Mouse (Mus musculus) lung, embryonic 16.5 days (tissue): ENCODE results near the gene Tra2a. TPM values are rescaled to one million over a fixed set of nuclear protein-coding genes. Genes with fewer than 3 reads are reported as not detected.
A peak's percentile ranks its signal among the peaks of the same experiment; 100 is the strongest.

ENCODE experiments used
- ATAC-seq: fragments of 200-750 bp; cut with Nextera tagmentation; 2 replicates; pipeline ENCODE4 v1.8.0; 2017; ENCODE audit warnings: low read depth, mild to moderate bottlenecking, moderate library complexity
- H3K27ac ChIP-seq: fragments of 300-500 bp; sonication (generic); 2 replicates; pipeline ENCODE4 v1.5.1; 2014; ENCODE audit warnings: mild to moderate bottlenecking, control low read depth, low read length
- H3K27me3 ChIP-seq: fragments of 300-500 bp; sonication (generic); 2 replicates; pipeline ENCODE4 v1.6.1; 2014; ENCODE audit warnings: low read depth, low read length, mixed read lengths; ENCODE audit not compliant: control insufficient read depth, insufficient read depth
- H3K36me3 ChIP-seq: fragments of 300-500 bp; sonication (generic); 2 replicates; pipeline ENCODE4 v1.6.1; 2014; ENCODE audit warnings: low read length; ENCODE audit not compliant: control insufficient read depth, insufficient read depth
- H3K4me1 ChIP-seq: fragments of 300-500 bp; sonication (generic); replicated peaks from 2 replicates; pipeline ENCODE4 v1.6.1; 2014; ENCODE audit warnings: low read length, mixed read lengths; ENCODE audit not compliant: control insufficient read depth, insufficient read depth
- H3K4me2 ChIP-seq: fragments of 300-500 bp; sonication (generic); 2 replicates; pipeline ENCODE4 v1.6.1; 2014; ENCODE audit warnings: low read depth, low read length, control low read depth
- H3K4me3 ChIP-seq: fragments of 300-500 bp; sonication (generic); 2 replicates; pipeline ENCODE4 v1.5.1; 2014; ENCODE audit warnings: mild to moderate bottlenecking, low read length, control low read depth
- H3K9ac ChIP-seq: fragments of 300-500 bp; sonication (generic); 2 replicates; pipeline ENCODE4 v1.6.1; 2014; ENCODE audit warnings: low read length, control low read depth
- H3K9me3 ChIP-seq: fragments of 300-500 bp; sonication (generic); 2 replicates; pipeline ENCODE4 v1.6.1; 2016; ENCODE audit warnings: low read length; ENCODE audit not compliant: control insufficient read depth
- WGBS: fragments of 180-500 bp; shearing (Covaris S2); extraction: QIAGEN DNeasy Blood & Tissue Kit; methylation state at CpG from one replicate; pipeline ENCODE4 v1.1.7; 2014; 5-methylcytosine and 5-hydroxymethylcytosine counted together
- polyA plus RNA-seq: library from polyadenylated mRNA; unstranded; fragments of >200 nt; fragmentation: Nextera tagmentation; extraction: Ambion mirVana; gene quantifications from 2 replicates; pipeline ENCODE4 v1.2.1, GENCODE M21; 2015

The Tra2a gene
- 111 TPM in 2 replicates for polyA plus RNA-seq

DNA sequence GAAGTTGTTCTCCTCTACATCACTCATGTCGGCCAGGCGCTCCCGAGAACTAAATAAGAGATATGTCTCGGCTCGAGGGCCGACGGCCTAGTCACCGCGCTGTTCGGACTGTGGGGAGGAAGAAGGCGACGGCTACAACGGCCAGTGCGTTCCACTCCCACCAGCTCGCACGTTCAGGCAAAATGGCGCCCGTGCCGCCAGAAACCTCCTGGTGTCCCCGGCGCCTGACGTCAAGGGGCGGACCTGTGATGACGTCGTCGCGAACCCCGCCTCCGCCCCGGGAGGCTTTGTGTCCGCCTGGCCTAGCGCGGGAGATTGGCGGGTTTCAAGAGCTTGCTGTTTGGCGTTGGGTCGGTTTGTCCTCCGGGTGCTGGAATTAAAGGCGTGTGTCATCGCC is at the start of gene Tra2a:
TSS of gene Tra2a (minus strand) at position 187 of the 397 bp plus-strand sequence.
- Histone ChIP-seq H3K36me3 (peaks cover 1% of the 10 kb centered on the region; the same call in 1 of the 2 replicates), H3K4me2 (peak within 1 kb of the TSS; percentile 67), H3K9ac (peak within 1 kb of the TSS; percentile 100), H3K4me3 (peak within 1 kb of the TSS; percentile 100), H3K9me3 (no peaks in the 10 kb centered on the region), H3K4me1 (peaks cover 23% of the 10 kb centered on the region), H3K27me3 (no peaks in the 10 kb centered on the region), H3K27ac (peak within 1 kb of the TSS; percentile 99)
- peak; percentile 96 for ATAC-seq
- under 1% methylated on average over 39 of the region's 39 CpGs for WGBS

DNA sequence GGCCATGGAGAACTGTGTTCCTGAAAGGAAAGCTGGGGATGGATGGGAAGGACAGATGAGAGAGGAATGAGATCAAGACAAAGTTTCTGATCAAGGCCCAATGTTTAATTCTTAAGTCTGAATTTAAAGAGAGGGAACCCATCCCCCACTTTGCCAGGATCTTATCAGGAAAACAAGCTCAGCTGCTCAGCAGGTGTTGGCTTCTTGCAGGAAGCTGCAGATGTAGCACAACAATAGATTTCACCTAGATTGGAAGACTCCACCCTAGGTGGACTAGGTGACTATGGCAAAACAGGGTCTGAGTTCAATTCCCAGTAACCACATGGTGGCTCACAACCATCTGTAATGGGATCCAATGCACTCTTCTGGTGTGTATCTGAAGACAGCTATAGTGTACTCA is 34.5 kb upstream of the Tra2a start:
- Histone ChIP-seq H3K27me3 (no peaks in the 10 kb centered on the region), H3K4me2 (no peak overlapping the region), H3K4me3 (no peak overlapping the region), H3K9ac (no peak overlapping the region), H3K4me1 (no peaks in the 10 kb centered on the region), H3K9me3 (no peaks in the 10 kb centered on the region), H3K36me3 (no peaks in the 10 kb centered on the region), H3K27ac (no peak overlapping the region)
- ATAC-seq = no peak

DNA sequence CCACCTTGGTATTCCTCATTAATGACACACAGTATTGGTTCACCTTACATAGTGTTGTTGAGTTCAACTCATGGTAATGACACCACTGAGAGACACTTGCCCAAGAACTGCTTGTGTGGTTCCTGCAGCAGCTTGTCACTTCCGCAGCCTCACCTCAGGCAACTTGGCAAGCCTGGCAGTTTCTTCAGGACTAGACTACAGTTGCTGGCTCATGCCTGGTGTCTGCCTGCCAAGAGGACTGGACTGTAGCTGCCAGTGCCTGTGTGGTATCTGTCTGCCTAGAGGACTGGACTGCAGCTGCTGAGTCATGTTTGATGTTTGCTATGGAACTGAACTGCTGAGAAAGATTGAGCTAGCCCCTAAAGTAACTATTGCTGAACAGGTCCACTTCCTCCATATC is 18.3 kb upstream of the Tra2a start:
- Histone ChIP-seq H3K4me2 (no peak overlapping the region), H3K9me3 (no peaks in the 10 kb centered on the region), H3K36me3 (no peaks in the 10 kb centered on the region), H3K27ac (no peak overlapping the region), H3K4me3 (no peak overlapping the region), H3K9ac (no peak overlapping the region), H3K4me1 (no peaks in the 10 kb centered on the region; the same call in 1 of the 2 replicates), H3K27me3 (no peaks in the 10 kb centered on the region)
- 65% methylated on average over 1 of the region's 1 CpGs for WGBS
- ATAC-seq = no peak

DNA sequence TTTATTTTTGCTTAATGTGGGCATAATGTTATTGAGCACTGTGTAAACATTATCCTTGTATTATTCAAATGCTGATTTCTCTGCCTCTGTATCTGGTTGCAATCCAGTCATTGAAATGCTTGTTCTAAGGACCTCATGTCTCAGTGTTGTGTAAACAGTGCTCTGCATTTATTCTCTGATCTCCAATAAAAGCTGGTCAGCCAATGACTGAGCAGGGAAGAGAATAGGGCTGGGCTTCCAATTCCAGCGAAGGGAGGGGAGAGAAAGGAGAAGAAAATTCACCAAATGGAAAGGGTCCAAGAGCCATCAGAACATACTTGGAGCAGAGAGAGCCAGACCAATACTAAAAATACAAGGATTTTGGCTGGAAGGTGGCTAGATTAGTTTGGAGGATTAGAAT is 17.1 kb upstream of the Tra2a start:
- Histone ChIP-seq H3K27me3 (no peaks in the 10 kb centered on the region), H3K4me1 (no peaks in the 10 kb centered on the region; the same call in 1 of the 2 replicates), H3K4me3 (no peak overlapping the region), H3K9ac (no peak overlapping the region), H3K4me2 (no peak overlapping the region), H3K36me3 (no peaks in the 10 kb centered on the region), H3K9me3 (no peaks in the 10 kb centered on the region; the same call in 1 of the 2 replicates), H3K27ac (no peak overlapping the region)
- peak; percentile 61; the same call in 1 of the 2 replicates for ATAC-seq
- WGBS = 17% methylated on average over 1 of the region's 1 CpGs

DNA sequence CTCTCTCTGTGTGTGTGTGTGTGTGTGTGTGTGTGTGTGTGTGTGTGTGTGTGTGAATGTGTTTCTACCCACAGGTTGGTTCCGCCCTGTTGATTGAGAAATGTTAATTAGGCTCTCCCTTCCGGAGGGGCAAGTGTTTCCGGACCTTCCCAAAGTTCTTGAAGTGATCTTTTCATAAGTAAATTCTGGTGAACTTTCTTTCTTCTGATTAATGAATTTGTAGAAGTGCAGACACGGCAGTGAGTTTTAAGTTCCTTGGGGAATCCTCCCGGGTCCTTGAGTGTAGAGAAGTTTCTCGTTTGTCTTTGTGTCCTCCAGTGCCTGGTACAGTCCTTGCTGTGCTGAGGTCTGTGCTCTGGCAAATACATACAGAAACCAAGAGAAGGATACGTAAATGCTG is 11.5 kb upstream of the Tra2a start:
- H3K4me1 ChIP-seq = no peaks in the 10 kb centered on the region

DNA sequence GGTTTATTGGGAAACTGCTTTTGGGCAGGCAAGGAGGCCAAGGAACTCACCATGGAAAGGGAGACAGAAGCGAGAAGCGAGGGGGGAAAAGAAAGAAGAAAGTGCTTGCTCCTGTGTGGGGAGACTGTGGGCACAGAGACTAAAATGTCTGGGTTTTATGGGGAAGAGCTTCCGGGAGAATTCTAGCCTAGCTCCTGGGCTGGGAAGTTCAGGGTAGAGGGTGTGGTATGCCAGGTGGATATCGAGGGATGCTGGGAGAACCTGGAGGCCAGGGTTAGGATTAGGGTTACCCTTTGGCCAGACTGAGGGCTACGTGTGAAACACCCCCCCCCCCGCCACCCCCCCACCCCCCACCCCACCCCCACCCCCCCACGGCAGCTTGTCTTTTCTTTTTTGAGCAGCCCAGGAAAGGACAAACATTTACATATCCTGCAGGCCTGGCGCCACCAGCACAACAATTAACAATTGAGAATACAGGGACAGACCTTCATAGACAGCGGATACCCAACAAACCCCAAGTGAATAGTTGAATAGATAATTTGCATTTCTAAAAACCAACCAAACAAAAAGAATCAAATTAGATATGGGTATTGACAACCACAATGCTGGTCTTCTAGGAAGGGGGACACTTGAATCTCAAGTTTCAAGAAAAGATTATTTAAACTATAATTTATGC is 10.7 kb upstream of the Tra2a start:
- H3K4me2 ChIP-seq = no peak overlapping the region
- no peak for ATAC-seq
- no peak overlapping the region for H3K9ac ChIP-seq
- H3K4me3 ChIP-seq = no peak overlapping the region
- H3K27ac ChIP-seq = no peak overlapping the region
- H3K4me1 ChIP-seq = no peaks in the 10 kb centered on the region
- H3K9me3 ChIP-seq = no peaks in the 10 kb centered on the region; the same call in 1 of the 2 replicates
- no peaks in the 10 kb centered on the region for H3K36me3 ChIP-seq
- 77% methylated on average over 7 of the region's 9 CpGs for WGBS
- H3K27me3 ChIP-seq = no peaks in the 10 kb centered on the region

More for the DNA sequence above, 11.5 kb upstream of the Tra2a start:
- Histone ChIP-seq H3K9ac (no peak overlapping the region), H3K4me2 (no peak overlapping the region), H3K36me3 (no peaks in the 10 kb centered on the region), H3K9me3 (no peaks in the 10 kb centered on the region; the same call in 1 of the 2 replicates), H3K27me3 (no peaks in the 10 kb centered on the region), H3K27ac (no peak overlapping the region), H3K4me3 (no peak overlapping the region)
- 77% methylated on average over 7 of the region's 7 CpGs for WGBS
- ATAC-seq = no peak

DNA sequence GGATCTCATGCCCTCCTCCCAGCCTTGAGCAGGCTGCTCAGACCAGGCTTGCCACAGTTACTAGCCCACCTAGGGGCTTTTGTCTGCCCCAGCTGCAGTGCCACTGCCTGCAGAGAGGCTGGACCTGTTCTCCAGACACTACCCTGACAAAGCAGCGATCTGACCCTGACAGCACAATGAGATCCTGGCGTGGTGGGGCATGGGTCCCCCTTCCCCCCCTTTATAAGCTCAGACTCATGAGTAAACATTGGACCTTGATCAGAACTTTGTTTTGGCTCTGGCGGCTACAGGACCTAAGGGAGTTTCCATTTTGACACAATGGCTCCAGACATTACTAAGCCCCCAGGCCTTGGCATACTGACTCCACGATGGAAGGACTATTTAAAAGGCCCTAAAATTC is 10.1 kb upstream of the Tra2a start:
- H3K4me1 ChIP-seq = no peaks in the 10 kb centered on the region
- no peak for ATAC-seq
- H3K4me2 ChIP-seq = no peak overlapping the region
- H3K27me3 ChIP-seq = no peaks in the 10 kb centered on the region
- H3K27ac ChIP-seq = no peak overlapping the region
- 28% methylated on average over 4 of the region's 4 CpGs for WGBS
- no peaks in the 10 kb centered on the region; the same call in 1 of the 2 replicates for H3K9me3 ChIP-seq
- no peak overlapping the region for H3K9ac ChIP-seq
- no peaks in the 10 kb centered on the region for H3K36me3 ChIP-seq
- H3K4me3 ChIP-seq = no peak overlapping the region

DNA sequence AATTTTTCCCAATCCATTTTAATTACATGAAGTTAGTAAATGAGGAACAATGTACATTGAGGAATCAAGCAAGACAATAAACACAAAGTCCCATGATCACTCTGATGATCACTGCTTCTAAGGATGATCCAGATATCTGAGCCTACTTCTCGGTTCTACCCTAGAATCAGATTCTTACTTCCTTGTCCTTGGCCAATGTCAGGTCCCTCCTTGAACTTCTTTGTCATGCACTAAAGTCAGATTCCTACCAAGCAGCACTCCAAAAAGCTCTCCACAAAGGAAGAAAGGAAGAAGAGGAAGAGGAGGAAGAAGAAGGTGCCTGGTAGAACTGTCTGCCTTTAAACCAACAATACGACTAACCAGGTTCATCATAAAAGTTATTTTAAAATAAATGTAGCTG is 9.0 kb upstream of the Tra2a start:
- Histone ChIP-seq H3K9me3 (no peaks in the 10 kb centered on the region; the same call in 1 of the 2 replicates), H3K36me3 (no peaks in the 10 kb centered on the region), H3K4me2 (no peak overlapping the region), H3K9ac (no peak overlapping the region), H3K4me1 (no peaks in the 10 kb centered on the region), H3K27ac (no peak overlapping the region), H3K27me3 (no peaks in the 10 kb centered on the region), H3K4me3 (no peak overlapping the region)
- no peak for ATAC-seq
- WGBS = 81% methylated on average over 2 of the region's 2 CpGs

DNA sequence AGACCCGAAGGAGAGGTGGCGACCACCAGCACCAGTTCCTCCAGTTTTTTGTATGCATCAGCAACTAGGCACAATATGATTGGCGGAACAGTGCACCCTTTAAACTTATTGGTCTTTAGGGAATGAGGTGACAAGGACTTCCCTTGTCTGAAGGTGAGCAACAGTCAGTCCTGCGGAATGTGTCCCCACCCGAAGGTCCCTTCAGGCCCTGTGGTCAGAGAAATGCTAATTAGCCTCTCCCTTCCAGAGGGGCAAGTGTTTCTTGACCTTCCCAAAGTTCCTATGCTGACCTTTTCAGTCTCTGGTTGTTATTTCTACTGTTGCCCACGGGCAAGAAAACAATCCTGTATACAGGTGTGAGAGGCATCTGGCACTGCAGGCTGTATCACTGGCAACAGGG is 8.0 kb upstream of the Tra2a start:
- Histone ChIP-seq H3K27me3 (no peaks in the 10 kb centered on the region), H3K27ac (no peak overlapping the region), H3K4me2 (no peak overlapping the region), H3K9ac (no peak overlapping the region), H3K9me3 (no peaks in the 10 kb centered on the region; the same call in 1 of the 2 replicates), H3K4me1 (no peaks in the 10 kb centered on the region), H3K36me3 (no peaks in the 10 kb centered on the region), H3K4me3 (no peak overlapping the region)
- WGBS = 75% methylated on average over 6 of the region's 6 CpGs
- ATAC-seq = no peak
